Mouse (Mus musculus) midbrain, embryonic 12.5 days (tissue): ENCODE measurements at regions not wholly inside any gene's neighbourhood (a gene's known extent, or its start where the extent isn't known, plus 50 kb on each side); places are given as distances from the start of the nearest gene placed in this dataset.

ENCODE experiments used
- ATAC-seq: fragments of 200-750 bp; cut with Nextera tagmentation; 2 replicates; pipeline ENCODE4 v1.8.0; 2017; ENCODE audit warnings: low read depth, moderate TSS enrichment, moderate library complexity; ENCODE audit not compliant: low FRiP score
- H3K27ac ChIP-seq: fragments of 300-500 bp; sonication (generic); replicated peaks from 2 replicates; pipeline ENCODE4 v1.5.1; 2016; ENCODE audit warnings: mild to moderate bottlenecking
- H3K27me3 ChIP-seq: fragments of 300-500 bp; sonication (generic); 2 replicates; pipeline ENCODE4 v1.6.1; 2016; ENCODE audit warnings: mild to moderate bottlenecking
- H3K36me3 ChIP-seq: fragments of 300-500 bp; sonication (generic); 2 replicates; pipeline ENCODE4 v1.6.1; 2016
- H3K4me1 ChIP-seq: fragments of 300-500 bp; sonication (generic); 2 replicates; pipeline ENCODE4 v1.6.1; 2016
- H3K4me2 ChIP-seq: fragments of 300-500 bp; sonication (generic); replicated peaks from 2 replicates; pipeline ENCODE4 v1.6.1; 2016; ENCODE audit warnings: mild to moderate bottlenecking, moderate library complexity
- H3K4me3 ChIP-seq: fragments of 300-500 bp; sonication (generic); 2 replicates; pipeline ENCODE4 v1.5.1; 2016; ENCODE audit warnings: mild to moderate bottlenecking
- H3K9ac ChIP-seq: fragments of 300-500 bp; sonication (generic); replicated peaks from 2 replicates; pipeline ENCODE4 v1.6.1; 2016; ENCODE audit warnings: mild to moderate bottlenecking, moderate library complexity
- H3K9me3 ChIP-seq: fragments of 300-500 bp; sonication (generic); 2 replicates; pipeline ENCODE4 v1.6.1; 2016; ENCODE audit warnings: mild to moderate bottlenecking
- WGBS: fragments of 180-500 bp; shearing (Covaris S2); methylation state at CpG from one replicate; pipeline ENCODE4 v1.1.7; 2016; 5-methylcytosine and 5-hydroxymethylcytosine counted together

- no peak overlapping the region for H3K9ac ChIP-seq
- no peak overlapping the region for H3K4me2 ChIP-seq
- no peaks in the 10 kb centered on the region for H3K9me3 ChIP-seq
- H3K27ac ChIP-seq = no peak overlapping the region
- ATAC-seq = no peak
- 73% methylated on average over 4 of the region's 4 CpGs for WGBS
- no peak overlapping the region for H3K4me3 ChIP-seq
- H3K36me3 ChIP-seq = no peaks in the 10 kb centered on the region
- peaks cover 8% of the 10 kb centered on the region for H3K27me3 ChIP-seq
- no peaks in the 10 kb centered on the region for H3K4me1 ChIP-seq
Observed at GRCm38 (mm10) chr5:4697346-4698095, 60.3 kb downstream of the Fzd1 start.

GRCm38 (mm10) chr5:4696701-4697100 is 61.1 kb downstream of the Fzd1 start:
- Histone ChIP-seq H3K36me3 (no peaks in the 10 kb centered on the region), H3K9ac (no peak overlapping the region)
- no peak for ATAC-seq

GRCm38 (mm10) chr5:4689130-4689529 is 68.7 kb downstream of the Fzd1 start:
- Histone ChIP-seq H3K27ac (no peak overlapping the region), H3K9me3 (no peaks in the 10 kb centered on the region), H3K9ac (no peak overlapping the region), H3K4me2 (no peak overlapping the region), H3K27me3 (no peaks in the 10 kb centered on the region; the same call in 1 of the 2 replicates), H3K4me1 (peaks cover 6% of the 10 kb centered on the region; the same call in 1 of the 2 replicates), H3K36me3 (no peaks in the 10 kb centered on the region), H3K4me3 (no peak overlapping the region)
- 90% methylated on average over 2 of the region's 2 CpGs for WGBS
- no peak for ATAC-seq

More at GRCm38 (mm10) chr5:4696701-4697100, 61.1 kb downstream of the Fzd1 start:
- no peaks in the 10 kb centered on the region for H3K9me3 ChIP-seq
- peaks cover 8% of the 10 kb centered on the region for H3K27me3 ChIP-seq
- H3K4me1 ChIP-seq = no peaks in the 10 kb centered on the region
- H3K27ac ChIP-seq = no peak overlapping the region
- H3K4me3 ChIP-seq = no peak overlapping the region
- no peak overlapping the region for H3K4me2 ChIP-seq

GRCm38 (mm10) chr5:4675316-4675715 is 82.5 kb downstream of the Fzd1 start:
- H3K9ac ChIP-seq = no peak overlapping the region
- no peaks in the 10 kb centered on the region for H3K4me1 ChIP-seq
- no peak overlapping the region for H3K4me3 ChIP-seq
- 92% methylated on average over 2 of the region's 2 CpGs for WGBS
- H3K36me3 ChIP-seq = no peaks in the 10 kb centered on the region
- H3K27me3 ChIP-seq = no peaks in the 10 kb centered on the region
- ATAC-seq = no peak
- H3K27ac ChIP-seq = no peak overlapping the region
- no peaks in the 10 kb centered on the region for H3K9me3 ChIP-seq
- no peak overlapping the region for H3K4me2 ChIP-seq

- H3K9me3 ChIP-seq = no peaks in the 10 kb centered on the region
- H3K9ac ChIP-seq = no peak overlapping the region
- H3K27me3 ChIP-seq = no peaks in the 10 kb centered on the region; the same call in 1 of the 2 replicates
- WGBS = 74% methylated on average over 12 of the region's 12 CpGs
- no peaks in the 10 kb centered on the region for H3K36me3 ChIP-seq
- peak overlapping the region; percentile 66 for H3K27ac ChIP-seq
- ATAC-seq = peak; percentile 68
- H3K4me2 ChIP-seq = no peak overlapping the region; the same call in 1 of the 2 replicates
- peaks cover 10% of the 10 kb centered on the region for H3K4me1 ChIP-seq
- H3K4me3 ChIP-seq = no peak overlapping the region
Observed at GRCm38 (mm10) chr5:4666381-4666780, 91.5 kb downstream of the Fzd1 start.

- H3K4me1 ChIP-seq = peaks cover 10% of the 10 kb centered on the region
- H3K9me3 ChIP-seq = no peaks in the 10 kb centered on the region
- peak overlapping the region; percentile 66 for H3K27ac ChIP-seq
- no peaks in the 10 kb centered on the region for H3K36me3 ChIP-seq
- no peaks in the 10 kb centered on the region; the same call in 1 of the 2 replicates for H3K27me3 ChIP-seq
- no peak overlapping the region for H3K4me3 ChIP-seq
- no peak overlapping the region; the same call in 1 of the 2 replicates for H3K4me2 ChIP-seq
- H3K9ac ChIP-seq = no peak overlapping the region
- ATAC-seq = no peak
- WGBS = 69% methylated on average over 9 of the region's 9 CpGs
Observed at GRCm38 (mm10) chr5:4665978-4666377, 91.9 kb downstream of the Fzd1 start.

GRCm38 (mm10) chr5:4664918-4665317 is 92.9 kb downstream of the Fzd1 start:
- WGBS = 75% methylated on average over 4 of the region's 4 CpGs
- H3K9ac ChIP-seq = no peak overlapping the region
- no peaks in the 10 kb centered on the region for H3K9me3 ChIP-seq
- no peak for ATAC-seq
- no peak overlapping the region for H3K27ac ChIP-seq
- H3K4me3 ChIP-seq = no peak overlapping the region
- no peaks in the 10 kb centered on the region; the same call in 1 of the 2 replicates for H3K27me3 ChIP-seq
- H3K4me2 ChIP-seq = no peak overlapping the region
- H3K36me3 ChIP-seq = no peaks in the 10 kb centered on the region
- H3K4me1 ChIP-seq = peaks cover 10% of the 10 kb centered on the region

- Histone ChIP-seq H3K27me3 (no peaks in the 10 kb centered on the region; the same call in 1 of the 2 replicates), H3K9me3 (no peaks in the 10 kb centered on the region), H3K4me3 (no peak overlapping the region), H3K27ac (no peak overlapping the region), H3K4me2 (no peak overlapping the region), H3K36me3 (no peaks in the 10 kb centered on the region), H3K4me1 (peaks cover 10% of the 10 kb centered on the region), H3K9ac (no peak overlapping the region)
- 70% methylated on average over 10 of the region's 10 CpGs for WGBS
- no peak for ATAC-seq
Observed at GRCm38 (mm10) chr5:4664488-4664887, 93.3 kb downstream of the Fzd1 start.

- H3K4me3 ChIP-seq = no peak overlapping the region
- H3K4me2 ChIP-seq = no peak overlapping the region
- 80% methylated on average over 6 of the region's 6 CpGs for WGBS
- H3K9me3 ChIP-seq = 0 out of 2 replicates have a peak, but pooled peaks cover 3% of the 10 kb centered on the region
- ATAC-seq = no peak
- no peak overlapping the region for H3K9ac ChIP-seq
- no peak overlapping the region for H3K27ac ChIP-seq
- peaks cover 10% of the 10 kb centered on the region for H3K4me1 ChIP-seq
- no peaks in the 10 kb centered on the region; the same call in 1 of the 2 replicates for H3K27me3 ChIP-seq
- no peaks in the 10 kb centered on the region for H3K36me3 ChIP-seq
Observed at GRCm38 (mm10) chr5:4662198-4662585, 95.6 kb downstream of the Fzd1 start.

GRCm38 (mm10) chr5:4661420-4662197 is 96.2 kb downstream of the Fzd1 start:
- no peak for ATAC-seq
- Histone ChIP-seq H3K36me3 (no peaks in the 10 kb centered on the region), H3K27ac (no peak overlapping the region), H3K4me2 (no peak overlapping the region), H3K9ac (no peak overlapping the region), H3K4me1 (peaks cover 10% of the 10 kb centered on the region), H3K4me3 (no peak overlapping the region), H3K27me3 (no peaks in the 10 kb centered on the region; the same call in 1 of the 2 replicates), H3K9me3 (0 out of 2 replicates have a peak, but pooled peaks cover 6% of the 10 kb centered on the region)
- 66% methylated on average over 12 of the region's 12 CpGs for WGBS

GRCm38 (mm10) chr5:4657982-4658381 is 99.9 kb downstream of the Fzd1 start:
- no peak overlapping the region for H3K9ac ChIP-seq
- 66% methylated on average over 1 of the region's 1 CpGs for WGBS
- ATAC-seq = no peak

GRCm38 (mm10) chr5:4654186-4654585 is 103.6 kb downstream of the Fzd1 start:
- Histone ChIP-seq H3K36me3 (no peaks in the 10 kb centered on the region), H3K4me3 (no peak overlapping the region), H3K9ac (no peak overlapping the region), H3K27me3 (no peaks in the 10 kb centered on the region), H3K9me3 (0 out of 2 replicates have a peak, but pooled peaks cover 6% of the 10 kb centered on the region), H3K27ac (no peak overlapping the region), H3K4me1 (peaks cover 22% of the 10 kb centered on the region), H3K4me2 (no peak overlapping the region)
- no peak for ATAC-seq

More at GRCm38 (mm10) chr5:4657982-4658381, 99.9 kb downstream of the Fzd1 start:
- no peak overlapping the region for H3K4me3 ChIP-seq
- H3K27me3 ChIP-seq = no peaks in the 10 kb centered on the region
- 0 out of 2 replicates have a peak, but pooled peaks cover 6% of the 10 kb centered on the region for H3K9me3 ChIP-seq
- no peak overlapping the region for H3K4me2 ChIP-seq
- H3K4me1 ChIP-seq = peaks cover 7% of the 10 kb centered on the region; the same call in 1 of the 2 replicates
- no peaks in the 10 kb centered on the region for H3K36me3 ChIP-seq
- H3K27ac ChIP-seq = no peak overlapping the region
